Mouse (Mus musculus) bone marrow macrophage, adult 2 months (primary cell): ENCODE results near the gene Pphln1.

Experiments
- CTCF ChIP-seq: IDR thresholded peaks from 2 replicates; pipeline ENCODE4 v1.5.1; 2012; ENCODE audit warnings: low read depth, mild to moderate bottlenecking, low read length, moderate library complexity
- POLR2A ChIP-seq: IDR thresholded peaks from 2 replicates; pipeline ENCODE4 v1.6.1; 2012; ENCODE audit warnings: mild to moderate bottlenecking, low read depth, low read length, borderline replicate concordance

DNA sequence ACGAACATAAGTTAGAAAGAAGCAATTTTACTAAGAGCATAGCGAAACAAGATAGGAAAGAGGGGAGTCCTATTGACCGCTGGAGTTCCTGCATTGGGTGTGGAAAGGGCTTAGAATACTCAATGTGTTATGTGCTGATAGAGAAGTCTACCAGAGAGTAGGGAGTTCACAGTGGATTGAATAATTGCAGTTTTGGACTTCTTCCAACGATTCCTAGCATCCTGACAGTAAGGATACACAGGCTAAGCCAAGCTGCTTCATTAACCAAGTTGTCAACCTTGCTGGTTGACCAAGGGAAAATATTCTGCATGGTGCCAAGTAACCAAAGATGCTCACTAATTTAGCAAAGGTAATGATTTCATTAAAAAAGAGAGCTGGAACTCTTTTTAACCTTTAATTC lies 79.6 kb downstream of the Pphln1 start:
- TF ChIP-seq POLR2A (no peak), CTCF (no peak)
